Mouse (Mus musculus) midbrain, embryonic 11.5 days (tissue): ENCODE results near the gene Slc9a9. TPM values are rescaled to one million over a fixed set of nuclear protein-coding genes. Genes with fewer than 3 reads are reported as not detected.

Experiments used
- ATAC-seq: fragments of 200-750 bp; cut with Nextera tagmentation; 2 replicates; pipeline ENCODE4 v1.8.0; 2017; ENCODE audit warnings: moderate TSS enrichment, moderate library complexity; ENCODE audit not compliant: low FRiP score
- DNase-seq: peaks from one replicate; pipeline ENCODE4 v3.0.0; 2015; ENCODE audit warnings: low spot score; ENCODE audit errors: missing footprints
- H3K27ac ChIP-seq: fragments of 300-500 bp; sonication (generic); 2 replicates; pipeline ENCODE4 v1.5.1; 2014; ENCODE audit warnings: low read depth, low read length
- H3K27me3 ChIP-seq: fragments of 300-500 bp; sonication (generic); 2 replicates; pipeline ENCODE4 v1.6.1; 2014; ENCODE audit warnings: mild to moderate bottlenecking, low read length, moderate library complexity, mixed read lengths; ENCODE audit not compliant: control insufficient read depth, insufficient read depth
- H3K36me3 ChIP-seq: fragments of 300-500 bp; sonication (generic); 2 replicates; pipeline ENCODE4 v1.6.1; 2014; ENCODE audit warnings: mild to moderate bottlenecking, low read length, moderate library complexity, mixed read lengths; ENCODE audit not compliant: control insufficient read depth, insufficient read depth
- H3K4me1 ChIP-seq: fragments of 300-500 bp; sonication (generic); 2 replicates; pipeline ENCODE4 v1.6.1; 2014; ENCODE audit warnings: low read length; ENCODE audit not compliant: control insufficient read depth, insufficient read depth
- H3K4me2 ChIP-seq: fragments of 300-500 bp; sonication (generic); 2 replicates; pipeline ENCODE4 v1.6.1; 2014; ENCODE audit warnings: mild to moderate bottlenecking, moderate library complexity
- H3K4me3 ChIP-seq: fragments of 300-500 bp; sonication (generic); 2 replicates; pipeline ENCODE4 v1.5.1; 2014; ENCODE audit warnings: low read depth, low read length
- H3K9ac ChIP-seq: fragments of 300-500 bp; sonication (generic); 2 replicates; pipeline ENCODE4 v1.6.1; 2014; ENCODE audit warnings: low read length
- H3K9me3 ChIP-seq: fragments of 300-500 bp; sonication (generic); 2 replicates; pipeline ENCODE4 v1.6.1; 2016; ENCODE audit warnings: low read length; ENCODE audit not compliant: control insufficient read depth
- WGBS: fragments of 180-500 bp; shearing (Covaris S2); extraction: QIAGEN DNeasy Blood & Tissue Kit; methylation state at CpG from one replicate; pipeline ENCODE4 v1.1.7; 2014; 5-methylcytosine and 5-hydroxymethylcytosine counted together
- polyA plus RNA-seq: library from polyadenylated mRNA; unstranded; fragments of >200 nt; fragmentation: Nextera tagmentation; extraction: Ambion mirVana; gene quantifications from 2 replicates; pipeline ENCODE4 v1.2.1, GENCODE M21; 2014

Gene Slc9a9
- polyA plus RNA-seq, 1 experiment from 2014 or later = 3.3 TPM

- Histone ChIP-seq H3K9ac (no peak overlapping the region), H3K36me3 (no peaks in the 10 kb centered on the region), H3K4me3 (no peak overlapping the region), H3K4me2 (no peak overlapping the region), H3K27ac (no peak overlapping the region), H3K4me1 (peaks cover 2% of the 10 kb centered on the region; the same call in 1 of the 2 replicates), H3K9me3 (no peaks in the 10 kb centered on the region), H3K27me3 (no peaks in the 10 kb centered on the region)
- no peak for ATAC-seq
- WGBS = 78% methylated on average over 1 of the region's 1 CpGs
- DNase-seq = no peak
Measured at GRCm38 (mm10) chr9:94674704-94675103, 5.0 kb downstream of the Slc9a9 start.

DNA sequence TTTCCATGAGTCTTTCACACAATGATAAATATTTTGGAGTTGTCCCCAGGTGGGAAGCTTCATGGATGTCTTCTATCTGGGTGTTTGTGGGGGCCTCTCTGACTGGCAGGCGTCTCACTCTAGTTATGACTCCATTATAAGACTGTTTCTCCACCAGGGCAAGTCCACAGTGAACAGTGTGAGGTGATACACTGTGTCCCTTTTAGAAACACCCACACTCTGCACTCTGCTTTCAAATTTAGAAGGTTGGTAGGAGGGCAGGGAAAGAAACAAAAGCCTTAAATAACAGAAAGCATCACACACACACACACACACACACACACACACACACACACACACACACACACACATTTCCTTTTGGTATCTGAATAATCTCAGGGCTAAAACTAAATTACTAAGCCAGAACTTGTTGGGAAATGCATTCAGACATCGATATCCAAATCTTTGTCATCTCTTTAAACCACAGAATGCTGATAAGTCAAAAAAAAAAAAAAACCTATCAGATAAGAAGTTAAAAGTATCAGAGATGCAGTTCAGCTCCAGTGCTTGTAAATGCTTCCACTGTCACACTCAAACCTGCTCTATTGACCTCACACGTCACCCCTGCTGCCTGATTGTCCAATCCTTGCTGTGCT, 8.4 kb downstream of the Slc9a9 start:
- H3K36me3 ChIP-seq = no peaks in the 10 kb centered on the region
- ATAC-seq (no peak), DNase-seq (no peak)
- H3K4me3 ChIP-seq = no peak overlapping the region
- no peaks in the 10 kb centered on the region for H3K27me3 ChIP-seq
- H3K9me3 ChIP-seq = no peaks in the 10 kb centered on the region
- no peak overlapping the region for H3K4me2 ChIP-seq
- no peaks in the 10 kb centered on the region for H3K4me1 ChIP-seq
- WGBS = 87% methylated on average over 3 of the region's 3 CpGs
- H3K27ac ChIP-seq = no peak overlapping the region
- H3K9ac ChIP-seq = no peak overlapping the region

DNA sequence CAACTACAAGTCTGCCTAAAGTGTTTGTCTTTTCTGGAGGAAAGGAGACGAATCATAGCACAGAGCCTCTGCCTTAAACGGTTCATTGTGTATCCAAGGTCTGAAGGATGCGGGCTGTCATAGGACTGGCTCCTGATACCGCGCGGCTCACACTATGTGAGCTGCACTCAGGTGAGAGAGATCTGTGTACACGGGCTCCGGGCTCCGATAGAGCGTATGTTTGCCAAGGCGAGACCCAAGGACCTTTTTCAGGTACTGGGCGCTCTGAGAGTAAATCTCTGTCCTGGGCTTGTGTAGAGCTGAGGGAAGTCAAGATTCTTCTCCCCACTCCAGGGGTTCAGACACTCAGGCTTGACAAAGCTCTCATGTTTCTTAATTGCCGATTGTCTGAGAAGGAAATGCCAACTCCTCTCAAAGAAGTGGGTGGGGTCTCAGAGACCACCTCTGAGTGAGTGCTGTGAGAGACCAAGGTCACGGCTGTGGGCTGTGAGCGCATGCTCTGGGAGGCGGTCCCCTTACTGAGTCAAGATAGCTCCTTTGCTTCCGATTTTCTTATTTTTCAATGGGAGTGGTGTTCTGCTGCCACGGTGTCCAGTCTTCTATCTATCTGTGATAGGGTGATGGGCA, 10.9 kb downstream of the Slc9a9 start:
- WGBS = 90% methylated on average over 18 of the region's 18 CpGs
- Histone ChIP-seq H3K27ac (no peak overlapping the region), H3K4me3 (no peak overlapping the region), H3K27me3 (no peaks in the 10 kb centered on the region), H3K9ac (no peak overlapping the region), H3K4me2 (no peak overlapping the region), H3K9me3 (no peaks in the 10 kb centered on the region), H3K36me3 (no peaks in the 10 kb centered on the region), H3K4me1 (no peaks in the 10 kb centered on the region)
- ATAC-seq = no peak
- no peak for DNase-seq

GRCm38 (mm10) chr9:94681095-94681487, 11.4 kb downstream of the Slc9a9 start:
- 92% methylated on average over 8 of the region's 8 CpGs for WGBS
- ATAC-seq = no peak

DNA sequence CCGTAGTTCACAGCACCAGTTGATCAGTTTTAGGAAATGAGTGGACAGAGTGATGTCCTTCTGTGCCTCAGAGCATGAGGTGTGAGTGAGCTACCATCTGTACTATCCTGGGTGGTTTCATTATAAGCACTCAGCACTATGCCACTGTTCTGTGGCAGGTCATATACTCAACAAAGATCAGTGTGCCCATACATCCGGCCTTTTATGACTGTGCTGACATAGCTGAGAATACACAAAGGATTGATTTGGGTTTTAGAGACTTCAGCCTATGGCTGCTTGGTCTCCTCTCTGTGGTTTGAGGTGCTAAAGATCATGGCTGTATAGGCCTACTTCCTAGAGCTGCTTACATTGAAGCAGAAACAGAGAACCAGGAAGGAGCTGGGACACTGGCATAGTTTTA, 12.6 kb downstream of the Slc9a9 start:
- no peaks in the 10 kb centered on the region for H3K4me1 ChIP-seq
- DNase-seq (no peak), ATAC-seq (no peak)
- H3K27ac ChIP-seq = no peak overlapping the region
- no peak overlapping the region for H3K4me3 ChIP-seq
- no peak overlapping the region for H3K9ac ChIP-seq
- no peak overlapping the region for H3K4me2 ChIP-seq
- no peaks in the 10 kb centered on the region for H3K9me3 ChIP-seq
- no peaks in the 10 kb centered on the region for H3K36me3 ChIP-seq
- no peaks in the 10 kb centered on the region for H3K27me3 ChIP-seq
- WGBS = 92% methylated on average over 2 of the region's 2 CpGs

More at GRCm38 (mm10) chr9:94681095-94681487, 11.4 kb downstream of the Slc9a9 start:
- Histone ChIP-seq H3K36me3 (no peaks in the 10 kb centered on the region), H3K27ac (no peak overlapping the region), H3K9me3 (no peaks in the 10 kb centered on the region), H3K4me3 (no peak overlapping the region), H3K4me2 (no peak overlapping the region), H3K9ac (no peak overlapping the region), H3K27me3 (no peaks in the 10 kb centered on the region), H3K4me1 (no peaks in the 10 kb centered on the region)
- no peak for DNase-seq

DNA sequence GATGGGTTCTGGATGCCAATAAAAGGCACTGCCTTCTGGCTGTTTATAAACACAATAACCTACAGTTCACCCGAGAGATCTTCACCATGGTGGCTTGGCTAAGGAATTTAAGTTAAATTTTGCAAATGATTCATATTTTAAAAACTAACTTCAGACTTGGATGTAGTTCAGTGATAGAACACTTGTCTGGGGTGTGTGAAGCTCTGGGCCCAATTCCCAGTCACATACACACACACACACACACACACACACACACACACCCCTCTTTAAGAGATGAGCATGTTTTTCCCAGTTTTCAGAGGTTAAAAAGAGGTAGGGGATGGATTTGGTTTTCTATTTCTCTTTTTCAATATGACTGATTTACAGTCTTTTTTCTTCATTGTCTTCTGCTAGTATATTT, 15.9 kb downstream of the Slc9a9 start:
- H3K9ac ChIP-seq = no peak overlapping the region
- H3K4me1 ChIP-seq = no peaks in the 10 kb centered on the region
- H3K27ac ChIP-seq = no peak overlapping the region
- no peaks in the 10 kb centered on the region for H3K9me3 ChIP-seq
- H3K4me3 ChIP-seq = no peak overlapping the region
- no peaks in the 10 kb centered on the region for H3K27me3 ChIP-seq
- WGBS = 79% methylated on average over 1 of the region's 1 CpGs
- H3K36me3 ChIP-seq = no peaks in the 10 kb centered on the region
- no peak for DNase-seq
- no peak overlapping the region for H3K4me2 ChIP-seq
- no peak for ATAC-seq

- no peak overlapping the region for H3K27ac ChIP-seq
- H3K9ac ChIP-seq = no peak overlapping the region
- H3K9me3 ChIP-seq = no peaks in the 10 kb centered on the region
- 91% methylated on average over 2 of the region's 2 CpGs for WGBS
- no peaks in the 10 kb centered on the region for H3K4me1 ChIP-seq
- no peaks in the 10 kb centered on the region for H3K27me3 ChIP-seq
- no peak overlapping the region for H3K4me2 ChIP-seq
- ATAC-seq = no peak
- no peak overlapping the region for H3K4me3 ChIP-seq
- DNase-seq = no peak
- H3K36me3 ChIP-seq = no peaks in the 10 kb centered on the region
Measured at GRCm38 (mm10) chr9:94686380-94686779, 16.7 kb downstream of the Slc9a9 start.

DNA sequence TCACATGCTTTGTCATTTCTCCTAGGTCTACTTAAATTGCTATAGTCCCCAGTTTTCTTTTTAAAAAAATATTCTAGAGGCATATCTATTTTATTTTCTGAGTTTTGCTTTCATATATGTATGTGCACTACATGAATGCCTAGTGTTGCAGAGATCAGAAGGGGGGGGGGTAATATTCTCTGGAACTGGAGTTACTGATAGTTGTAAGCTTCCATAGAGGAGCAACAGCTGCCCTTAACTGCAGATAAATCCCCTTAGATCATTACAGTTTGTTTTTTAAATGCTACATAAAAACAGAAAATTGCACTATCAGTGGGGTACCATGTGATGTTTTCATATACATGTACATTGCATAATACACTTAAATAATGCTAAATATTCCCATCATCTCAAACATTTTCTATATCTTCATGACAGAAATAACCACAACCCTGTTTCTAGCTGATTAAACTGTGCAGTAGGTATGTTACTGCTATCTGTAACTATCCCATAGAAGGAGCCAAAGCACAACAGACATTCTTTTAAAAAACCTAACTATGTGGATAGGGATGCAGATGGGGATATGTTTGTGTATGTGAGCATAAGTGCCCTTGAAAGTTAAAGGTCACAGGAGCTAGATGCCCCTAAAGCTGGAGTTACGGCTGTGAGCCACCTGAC, 17.6 kb downstream of the Slc9a9 start:
- H3K9ac ChIP-seq = no peak overlapping the region
- no peaks in the 10 kb centered on the region for H3K36me3 ChIP-seq
- no peak for ATAC-seq
- H3K4me3 ChIP-seq = no peak overlapping the region
- H3K4me2 ChIP-seq = no peak overlapping the region
- H3K27me3 ChIP-seq = no peaks in the 10 kb centered on the region
- no peak overlapping the region for H3K27ac ChIP-seq
- WGBS = 87% methylated on average over 1 of the region's 1 CpGs
- H3K4me1 ChIP-seq = no peaks in the 10 kb centered on the region
- DNase-seq = no peak
- H3K9me3 ChIP-seq = no peaks in the 10 kb centered on the region

- DNase-seq (no peak), ATAC-seq (no peak)
- no peaks in the 10 kb centered on the region for H3K36me3 ChIP-seq
- H3K4me3 ChIP-seq = no peak overlapping the region
- H3K9ac ChIP-seq = no peak overlapping the region
- no peak overlapping the region for H3K4me2 ChIP-seq
- no peaks in the 10 kb centered on the region for H3K9me3 ChIP-seq
- H3K27ac ChIP-seq = no peak overlapping the region
- H3K27me3 ChIP-seq = no peaks in the 10 kb centered on the region
- WGBS = 67% methylated on average over 10 of the region's 10 CpGs
- H3K4me1 ChIP-seq = no peaks in the 10 kb centered on the region
Measured at GRCm38 (mm10) chr9:94691311-94692087, 21.8 kb downstream of the Slc9a9 start.
